Mouse (Mus musculus): ENCODE data around the gene Rbfox2. TPM values are rescaled to one million over a fixed set of nuclear protein-coding genes. Genes with fewer than 3 reads are reported as not detected.

Rbfox2 gene
- polyA plus RNA-seq, 1 experiment from 2014 or later = 53.2 TPM

DNA sequence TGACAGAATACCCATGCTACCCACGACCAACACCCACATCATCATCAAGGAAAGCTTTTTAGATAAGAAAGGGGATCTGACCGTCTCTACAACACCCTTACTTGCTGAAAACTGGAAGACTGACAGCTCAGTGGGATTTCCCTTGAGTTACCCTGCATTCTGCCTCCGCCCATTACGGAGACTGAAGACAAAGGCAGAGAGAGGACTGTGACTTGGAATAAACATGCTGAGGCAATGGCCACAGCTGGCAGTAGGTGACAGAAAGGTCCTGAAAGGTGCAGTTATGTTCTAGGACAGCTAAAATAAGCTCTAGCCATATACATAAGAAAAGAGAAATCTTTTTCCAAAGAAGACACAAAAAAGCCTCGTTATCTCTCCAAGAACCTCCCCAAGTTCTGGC lies 99.8 kb downstream of the Rbfox2 start:
- no peak for DNase-seq (ENCODE audit: low read depth, low spot score)
- H3K27me3 ChIP-seq = no peaks in the 10 kb centered on the region
- no peak for TF ChIP-seq CTCF (IDR thresholded peaks at IDR 0.05)
- ChIA-PET CTCF (interaction anchor here (0.7 to 2.0 kb wide), 5 partner anchors 9 to 26 kb away, joined by 3 to 9 read pairs (median 3); no protein-coding TSS in a partner anchor), POLR2A (no interaction called here)
- in situ Hi-C loops (cut with MboI; ENCODE audit: low pct_unique_long_range_greater_than_20kb) = no loop called here
- ATAC-seq = no peak

- DNase-seq (ENCODE audit: low read depth, low spot score) (no peak), ATAC-seq (no peak)
- no peak for TF ChIP-seq CTCF (IDR thresholded peaks at IDR 0.05)
- POLR2A ChIA-PET = interaction anchor here (0.6 kb wide), 1 partner anchor 77 kb away, joined by 4 read pairs; no protein-coding TSS in a partner anchor
- in situ Hi-C loops (cut with MboI; ENCODE audit: low pct_unique_long_range_greater_than_20kb) = no loop called here
- H3K27me3 ChIP-seq = no peaks in the 10 kb centered on the region
- CTCF ChIA-PET = interaction anchor here (1.3 to 1.6 kb wide), 2 partner anchors 13 to 15 kb away, joined by 3 to 4 read pairs; no protein-coding TSS in a partner anchor
Observed at GRCm38 (mm10) chr15:77204951-77205350, 101.9 kb downstream of the Rbfox2 start.

GRCm38 (mm10) chr15:77203255-77203981 lies 103.4 kb downstream of the Rbfox2 start:
- in situ Hi-C loops (cut with MboI; ENCODE audit: low pct_unique_long_range_greater_than_20kb) = no loop called here
- no peak for TF ChIP-seq CTCF (IDR thresholded peaks at IDR 0.05)
- H3K27me3 ChIP-seq = no peaks in the 10 kb centered on the region
- DNase-seq (ENCODE audit: low read depth, low spot score) = no peak
- ATAC-seq = no peak
- CTCF ChIA-PET = interaction anchor here (1.7 kb wide), 1 partner anchor 19 kb away, joined by 3 read pairs; no protein-coding TSS in a partner anchor
- POLR2A ChIA-PET = no interaction called here

- ChIA-PET POLR2A (no interaction called here), CTCF (interaction anchor here (1.6 to 1.7 kb wide), 2 partner anchors 9 to 20 kb away, joined by 3 read pairs; no protein-coding TSS in a partner anchor)
- no peak for ATAC-seq
- H3K27me3 ChIP-seq = no peaks in the 10 kb centered on the region
- no peak for TF ChIP-seq CTCF (IDR thresholded peaks at IDR 0.05)
- DNase-seq (ENCODE audit: low read depth, low spot score) = no peak
- in situ Hi-C loops (cut with MboI; ENCODE audit: low pct_unique_long_range_greater_than_20kb) = no loop called here
Observed at GRCm38 (mm10) chr15:77202881-77203254, 103.9 kb downstream of the Rbfox2 start.

GRCm38 (mm10) chr15:77202223-77202622 lies 104.6 kb downstream of the Rbfox2 start:
- ATAC-seq (no peak), DNase-seq (ENCODE audit: low read depth, low spot score) (no peak)
- POLR2A ChIA-PET = no interaction called here

DNA sequence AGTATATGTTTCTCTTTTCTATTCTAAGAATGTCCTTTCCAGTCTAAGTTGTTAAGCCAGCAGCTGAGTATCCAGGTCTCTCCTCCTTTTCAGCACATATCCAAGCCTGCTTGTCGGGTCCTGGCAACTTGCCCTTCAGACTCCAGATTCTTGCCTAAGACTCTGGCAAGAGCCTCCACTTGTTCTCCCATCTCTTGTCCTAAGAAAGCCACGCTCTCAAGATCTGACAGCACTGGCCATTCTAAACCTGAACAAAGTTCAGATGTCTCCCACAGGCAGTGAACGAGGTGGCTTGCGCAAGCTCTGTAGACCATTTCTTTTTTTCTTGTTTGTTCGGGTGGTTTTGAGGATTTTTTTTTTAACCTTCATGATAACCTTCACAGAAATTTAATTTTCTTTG lies 110.0 kb downstream of the Rbfox2 start:
- H3K27me3 ChIP-seq = no peaks in the 10 kb centered on the region
- DNase-seq (ENCODE audit: low read depth, low spot score) (no peak), ATAC-seq (no peak)
- CTCF ChIA-PET = interaction anchor here (1.1 to 1.6 kb wide), 2 partner anchors 10 to 57 kb away, joined by 3 read pairs; no protein-coding TSS in a partner anchor
- no peak for TF ChIP-seq CTCF (IDR thresholded peaks at IDR 0.05)
- POLR2A ChIA-PET = no interaction called here
- in situ Hi-C loops (cut with MboI; ENCODE audit: low pct_unique_long_range_greater_than_20kb) = no loop called here

More at GRCm38 (mm10) chr15:77202223-77202622, 104.6 kb downstream of the Rbfox2 start:
- TF ChIP-seq CTCF (IDR thresholded peaks at IDR 0.05) = no peak
- in situ Hi-C loops (cut with MboI; ENCODE audit: low pct_unique_long_range_greater_than_20kb) = no loop called here
- CTCF ChIA-PET = interaction anchor here (1.6 to 1.7 kb wide), 2 partner anchors 10 to 20 kb away, joined by 3 read pairs; no protein-coding TSS in a partner anchor
- no peaks in the 10 kb centered on the region for H3K27me3 ChIP-seq

DNA sequence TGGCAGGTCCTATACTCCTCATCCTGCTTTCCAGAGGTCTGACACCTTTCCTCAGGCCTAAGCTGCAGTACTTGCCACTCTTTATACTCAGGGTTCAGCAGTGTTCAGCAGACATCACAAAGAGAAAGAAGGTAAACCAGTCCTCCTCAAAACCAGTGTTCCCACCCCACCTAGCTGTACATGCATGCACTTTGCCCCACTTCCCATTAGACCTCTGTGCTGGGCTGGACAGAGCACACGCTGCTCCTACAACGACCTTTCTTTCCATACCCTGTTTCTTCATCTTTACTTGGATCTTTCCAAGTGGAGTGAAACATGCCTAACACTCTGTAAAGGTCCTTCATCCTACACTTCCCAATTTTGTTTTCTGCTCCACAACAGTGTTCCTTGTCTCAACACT lies 110.8 kb downstream of the Rbfox2 start:
- ChIA-PET CTCF (interaction anchor here (1.1 kb wide), 1 partner anchor 11 kb away, joined by 3 read pairs; no protein-coding TSS in a partner anchor), POLR2A (no interaction called here)
- in situ Hi-C loops (cut with MboI; ENCODE audit: low pct_unique_long_range_greater_than_20kb) = no loop called here
- no peak for ATAC-seq
- TF ChIP-seq CTCF (IDR thresholded peaks at IDR 0.05) = no peak
- no peak for DNase-seq (ENCODE audit: low read depth, low spot score)
- no peaks in the 10 kb centered on the region for H3K27me3 ChIP-seq

DNA sequence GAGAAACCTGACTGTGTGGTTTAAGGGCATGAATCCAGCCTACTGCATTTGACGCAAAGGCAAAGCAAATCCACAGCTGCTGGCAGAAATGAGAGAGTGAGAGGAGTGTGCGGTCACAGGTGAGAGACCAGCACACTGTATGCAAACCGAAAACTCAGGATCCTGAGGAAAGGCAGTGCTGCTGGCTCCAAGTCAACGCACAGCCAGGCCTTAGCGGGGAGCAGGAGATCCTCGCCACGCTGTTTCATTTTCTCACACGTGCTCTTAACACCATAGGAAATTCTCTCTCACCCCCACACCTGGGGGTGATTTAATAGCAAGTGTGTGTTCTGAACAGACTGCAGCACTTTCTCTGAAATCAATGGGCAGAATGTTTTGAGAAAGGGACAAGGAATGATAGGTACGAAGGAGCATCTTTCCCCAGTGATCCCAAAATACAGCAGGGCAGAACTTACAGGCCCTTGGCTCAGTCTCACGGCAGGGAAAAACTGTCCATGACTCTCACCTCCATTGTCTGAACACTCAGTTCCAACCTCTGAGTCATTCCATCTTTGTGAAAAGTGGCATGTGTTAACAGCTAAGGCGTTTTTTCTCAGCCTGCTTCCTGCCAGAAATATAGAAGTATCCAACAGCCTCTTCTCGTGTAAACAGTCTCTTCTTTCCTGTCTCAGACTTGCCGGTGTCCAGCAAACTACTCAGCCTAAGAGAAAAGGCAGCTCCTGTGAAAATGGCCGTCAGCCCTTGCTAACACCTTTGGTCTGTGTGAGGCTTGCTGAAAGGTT lies 114.5 kb downstream of the Rbfox2 start:
- CTCF ChIA-PET = interaction anchor here (0.7 to 2.4 kb wide), 10 partner anchors 9 to 44 kb away, joined by 3 to 9 read pairs (median 4); no protein-coding TSS in a partner anchor
- no peak for TF ChIP-seq CTCF (IDR thresholded peaks at IDR 0.05)
- DNase-seq (ENCODE audit: low read depth, low spot score) (no peak), ATAC-seq (peak; percentile 15)
- no peaks in the 10 kb centered on the region for H3K27me3 ChIP-seq
- in situ Hi-C loops (cut with MboI; ENCODE audit: low pct_unique_long_range_greater_than_20kb) = loop anchor here (5.0 kb wide), 1 partner anchor 35 kb away; no protein-coding TSS in a partner anchor
- POLR2A ChIA-PET = no interaction called here

DNA sequence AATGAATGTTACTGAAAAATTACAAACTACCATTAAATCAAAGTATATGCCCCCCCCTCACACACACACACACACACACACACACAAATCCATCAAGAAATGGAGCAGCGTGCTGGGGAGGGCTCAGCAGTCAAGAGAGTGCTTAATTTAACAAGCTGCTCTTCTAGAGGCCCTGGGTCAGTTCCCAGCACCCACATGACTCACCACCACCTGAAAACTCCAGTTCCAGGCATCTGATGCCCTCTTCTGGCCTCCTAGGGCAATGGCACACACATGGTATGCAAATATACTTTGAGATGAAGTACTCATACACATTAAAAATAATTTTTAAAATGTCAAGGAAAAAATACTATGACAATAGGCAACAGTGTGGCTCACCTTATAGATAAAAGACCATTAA lies 120.7 kb downstream of the Rbfox2 start:
- peak; percentile 44 for TF ChIP-seq CTCF (IDR thresholded peaks at IDR 0.05)
- CTCF ChIA-PET = no interaction called here
- in situ Hi-C loops (cut with MboI; ENCODE audit: low pct_unique_long_range_greater_than_20kb) = no loop called here
- POLR2A ChIA-PET = interaction anchor here (1.0 kb wide), 1 partner anchor 32 kb away, joined by 3 read pairs; no protein-coding TSS in a partner anchor
- no peak for ATAC-seq
- H3K27me3 ChIP-seq = no peaks in the 10 kb centered on the region
- DNase-seq (ENCODE audit: low read depth, low spot score) = no peak

GRCm38 (mm10) chr15:77185614-77186013 lies 121.2 kb downstream of the Rbfox2 start:
- no peak for DNase-seq (ENCODE audit: low read depth, low spot score)

More at GRCm38 (mm10) chr15:77185614-77186013, 121.2 kb downstream of the Rbfox2 start:
- ChIA-PET CTCF (interaction anchor here (1.1 kb wide), 1 partner anchor 18 kb away, joined by 3 read pairs; no protein-coding TSS in a partner anchor), POLR2A (no interaction called here)
- H3K27me3 ChIP-seq = no peaks in the 10 kb centered on the region
- TF ChIP-seq CTCF (IDR thresholded peaks at IDR 0.05) = no peak
- ATAC-seq = no peak
- in situ Hi-C loops (cut with MboI; ENCODE audit: low pct_unique_long_range_greater_than_20kb) = no loop called here

Data from Patski (cell line).